Mouse (Mus musculus): ENCODE results near the gene Clip4.

- TF ChIP-seq POLR2A (IDR thresholded peaks at IDR 0.05; ENCODE audit: low read depth, low read length) (no peak), CTCF (IDR thresholded peaks at IDR 0.05; ENCODE audit: extremely low read depth, insufficient read length, insufficient replicate concordance, low read depth, low read length) (no peak)
These were observed 99.6 kb downstream of the Clip4 start for GRCm38 (mm10) chr17:71867892-71868291.
